Mouse (Mus musculus): Measurements from ENCODE around the gene Scn9a. TPM values are rescaled to one million over a fixed set of nuclear protein-coding genes. Genes with fewer than 3 reads are reported as not detected.

The Scn9a gene
- polyA plus RNA-seq, 2 experiments = 0.12 to 0.35 TPM

GRCm38 (mm10) chr2:66507616-66508015 is 127.1 kb downstream of the Scn9a start:
- no peak overlapping the region for H3K4me2 ChIP-seq (replicated peaks; ENCODE audit: low read depth, low read length, severe bottlenecking)
- DNase-seq (ENCODE audit: low spot score) = no peak
- H3K4me1 ChIP-seq (ENCODE audit: control insufficient read depth, insufficient read depth, low read length) = no peaks in the 10 kb centered on the region
- no peak overlapping the region for H3K4me3 ChIP-seq (replicated peaks; ENCODE audit: low read length)
- WGBS = 90% methylated on average over 1 of the region's 1 CpGs
- no peak for ATAC-seq (ENCODE audit: low FRiP score, low read depth)
- no peak for TF ChIP-seq POLR2A (IDR thresholded peaks at IDR 0.05; ENCODE audit: borderline replicate concordance, extremely low read depth, insufficient read depth, insufficient read length)
- H3K9me3 ChIP-seq (ENCODE audit: control insufficient read depth, low read length) = no peaks in the 10 kb centered on the region
- no peak overlapping the region for H3K27ac ChIP-seq (replicated peaks; ENCODE audit: low read depth, low read length)
- no peak overlapping the region for H3K9ac ChIP-seq (ENCODE audit: low read depth, low read length, severe bottlenecking)
- H3K36me3 ChIP-seq (ENCODE audit: control insufficient read depth, insufficient read depth, low read length) = no peaks in the 10 kb centered on the region
- H3K27me3 ChIP-seq (ENCODE audit: control insufficient read depth, insufficient read depth, low read length) = no peaks in the 10 kb centered on the region

GRCm38 (mm10) chr2:66502158-66502557 is 132.6 kb downstream of the Scn9a start:
- H3K9ac ChIP-seq (ENCODE audit: low read depth, low read length, severe bottlenecking) = no peak overlapping the region
- no peak overlapping the region for H3K4me3 ChIP-seq (replicated peaks; ENCODE audit: low read length)
- H3K4me1 ChIP-seq (ENCODE audit: control insufficient read depth, insufficient read depth, low read length) = no peaks in the 10 kb centered on the region
- 88% methylated on average over 3 of the region's 3 CpGs for WGBS
- DNase-seq (ENCODE audit: low spot score) = no peak
- no peak overlapping the region for H3K4me2 ChIP-seq (replicated peaks; ENCODE audit: low read depth, low read length, severe bottlenecking)
- ATAC-seq (ENCODE audit: low FRiP score, low read depth) = no peak
- no peaks in the 10 kb centered on the region for H3K27me3 ChIP-seq (ENCODE audit: control insufficient read depth, insufficient read depth, low read length)
- no peak for TF ChIP-seq POLR2A (IDR thresholded peaks at IDR 0.05; ENCODE audit: borderline replicate concordance, extremely low read depth, insufficient read depth, insufficient read length)
- no peak overlapping the region for H3K27ac ChIP-seq (replicated peaks; ENCODE audit: low read depth, low read length)
- H3K36me3 ChIP-seq (ENCODE audit: control insufficient read depth, insufficient read depth, low read length) = no peaks in the 10 kb centered on the region
- no peaks in the 10 kb centered on the region for H3K9me3 ChIP-seq (ENCODE audit: control insufficient read depth, low read length)

- Histone ChIP-seq H3K27me3 (ENCODE audit: control insufficient read depth, insufficient read depth, low read length) (no peaks in the 10 kb centered on the region), H3K4me3 (replicated peaks; ENCODE audit: low read length) (no peak overlapping the region), H3K4me1 (ENCODE audit: control insufficient read depth, insufficient read depth, low read length) (no peaks in the 10 kb centered on the region), H3K4me2 (replicated peaks; ENCODE audit: low read depth, low read length, severe bottlenecking) (no peak overlapping the region), H3K36me3 (ENCODE audit: control insufficient read depth, insufficient read depth, low read length) (no peaks in the 10 kb centered on the region), H3K9me3 (ENCODE audit: control insufficient read depth, low read length) (no peaks in the 10 kb centered on the region), H3K9ac (ENCODE audit: low read depth, low read length, severe bottlenecking) (no peak overlapping the region), H3K27ac (replicated peaks; ENCODE audit: low read depth, low read length) (no peak overlapping the region)
- ATAC-seq (ENCODE audit: low FRiP score, low read depth) = no peak
- WGBS = 89% methylated on average over 8 of the region's 8 CpGs
- DNase-seq (ENCODE audit: low spot score) = no peak
- TF ChIP-seq POLR2A (IDR thresholded peaks at IDR 0.05; ENCODE audit: borderline replicate concordance, extremely low read depth, insufficient read depth, insufficient read length) = no peak
Observed at GRCm38 (mm10) chr2:66494556-66494955, 140.2 kb downstream of the Scn9a start.

GRCm38 (mm10) chr2:66478395-66478794 is 156.4 kb downstream of the Scn9a start:
- H3K4me3 ChIP-seq (replicated peaks; ENCODE audit: low read length) = no peak overlapping the region
- no peaks in the 10 kb centered on the region for H3K4me1 ChIP-seq (ENCODE audit: control insufficient read depth, insufficient read depth, low read length)
- ATAC-seq (ENCODE audit: low FRiP score, low read depth) (no peak), DNase-seq (ENCODE audit: low spot score) (no peak)
- WGBS = 76% methylated on average over 2 of the region's 2 CpGs
- no peak for TF ChIP-seq POLR2A (IDR thresholded peaks at IDR 0.05; ENCODE audit: borderline replicate concordance, extremely low read depth, insufficient read depth, insufficient read length)
- no peak overlapping the region for H3K27ac ChIP-seq (replicated peaks; ENCODE audit: low read depth, low read length)
- H3K4me2 ChIP-seq (replicated peaks; ENCODE audit: low read depth, low read length, severe bottlenecking) = no peak overlapping the region
- no peaks in the 10 kb centered on the region for H3K36me3 ChIP-seq (ENCODE audit: control insufficient read depth, insufficient read depth, low read length)
- H3K27me3 ChIP-seq (ENCODE audit: control insufficient read depth, insufficient read depth, low read length) = no peaks in the 10 kb centered on the region
- no peak overlapping the region for H3K9ac ChIP-seq (ENCODE audit: low read depth, low read length, severe bottlenecking)
- H3K9me3 ChIP-seq (ENCODE audit: control insufficient read depth, low read length) = no peaks in the 10 kb centered on the region

GRCm38 (mm10) chr2:66473181-66473822 is 161.5 kb downstream of the Scn9a start:
- Histone ChIP-seq H3K9me3 (ENCODE audit: control insufficient read depth, low read length) (no peaks in the 10 kb centered on the region), H3K27me3 (ENCODE audit: control insufficient read depth, insufficient read depth, low read length) (no peaks in the 10 kb centered on the region), H3K4me3 (replicated peaks; ENCODE audit: low read length) (no peak overlapping the region), H3K9ac (ENCODE audit: low read depth, low read length, severe bottlenecking) (no peak overlapping the region), H3K4me2 (replicated peaks; ENCODE audit: low read depth, low read length, severe bottlenecking) (no peak overlapping the region), H3K27ac (replicated peaks; ENCODE audit: low read depth, low read length) (no peak overlapping the region), H3K36me3 (ENCODE audit: control insufficient read depth, insufficient read depth, low read length) (no peaks in the 10 kb centered on the region), H3K4me1 (ENCODE audit: control insufficient read depth, insufficient read depth, low read length) (no peaks in the 10 kb centered on the region)
- no peak for TF ChIP-seq POLR2A (IDR thresholded peaks at IDR 0.05; ENCODE audit: borderline replicate concordance, extremely low read depth, insufficient read depth, insufficient read length)
- 46% methylated on average over 3 of the region's 3 CpGs for WGBS
- DNase-seq (ENCODE audit: low spot score) (peak; percentile 68), ATAC-seq (ENCODE audit: low FRiP score, low read depth) (no peak)
